Mouse (Mus musculus) midbrain, embryonic 15.5 days (tissue): ENCODE data around the gene Acot8. TPM values are rescaled to one million over a fixed set of nuclear protein-coding genes. Genes with fewer than 3 reads are reported as not detected.
A peak's percentile ranks its signal among the peaks of the same experiment; 100 is the strongest.

ENCODE experiments used
- ATAC-seq: fragments of 200-750 bp; cut with Nextera tagmentation; replicated peaks from 2 replicates; pipeline ENCODE4 v1.8.0; 2017; ENCODE audit warnings: moderate TSS enrichment
- H3K27ac ChIP-seq: fragments of 300-500 bp; sonication (generic); 2 replicates; pipeline ENCODE4 v1.5.1; 2015; ENCODE audit warnings: mild to moderate bottlenecking, inconsistent platforms
- H3K27me3 ChIP-seq: fragments of 300-500 bp; sonication (generic); replicated peaks from 2 replicates; pipeline ENCODE4 v1.6.1; 2015; ENCODE audit warnings: inconsistent platforms
- H3K36me3 ChIP-seq: fragments of 300-500 bp; sonication (generic); replicated peaks from 2 replicates; pipeline ENCODE4 v1.6.1; 2015; ENCODE audit warnings: inconsistent platforms
- H3K4me1 ChIP-seq: fragments of 300-500 bp; sonication (generic); 2 replicates; pipeline ENCODE4 v1.6.1; 2015; ENCODE audit warnings: inconsistent platforms
- H3K4me2 ChIP-seq: fragments of 300-500 bp; sonication (generic); 2 replicates; pipeline ENCODE4 v1.6.1; 2015; ENCODE audit warnings: inconsistent platforms, mild to moderate bottlenecking, moderate library complexity
- H3K4me3 ChIP-seq: fragments of 300-500 bp; sonication (generic); 2 replicates; pipeline ENCODE4 v1.5.1; 2015; ENCODE audit warnings: mild to moderate bottlenecking, inconsistent platforms
- H3K9ac ChIP-seq: fragments of 300-500 bp; sonication (generic); 2 replicates; pipeline ENCODE4 v1.6.1; 2015; ENCODE audit warnings: mild to moderate bottlenecking, inconsistent platforms
- H3K9me3 ChIP-seq: fragments of 300-500 bp; sonication (generic); 2 replicates; pipeline ENCODE4 v1.6.1; 2016; ENCODE audit warnings: inconsistent platforms
- WGBS: fragments of 180-500 bp; shearing (Covaris S2); methylation state at CpG from one replicate; pipeline ENCODE4 v1.1.7; 2015; ENCODE audit warnings: mixed read lengths; 5-methylcytosine and 5-hydroxymethylcytosine counted together
- polyA plus RNA-seq: library from polyadenylated mRNA; unstranded; fragments of >200 nt; fragmentation: Nextera tagmentation; extraction: Ambion mirVana; gene quantifications from 2 replicates; pipeline ENCODE4 v1.2.1, GENCODE M21; 2015

The Acot8 gene
- 20.0 and 20.2 TPM in 2 replicates for polyA plus RNA-seq

DNA sequence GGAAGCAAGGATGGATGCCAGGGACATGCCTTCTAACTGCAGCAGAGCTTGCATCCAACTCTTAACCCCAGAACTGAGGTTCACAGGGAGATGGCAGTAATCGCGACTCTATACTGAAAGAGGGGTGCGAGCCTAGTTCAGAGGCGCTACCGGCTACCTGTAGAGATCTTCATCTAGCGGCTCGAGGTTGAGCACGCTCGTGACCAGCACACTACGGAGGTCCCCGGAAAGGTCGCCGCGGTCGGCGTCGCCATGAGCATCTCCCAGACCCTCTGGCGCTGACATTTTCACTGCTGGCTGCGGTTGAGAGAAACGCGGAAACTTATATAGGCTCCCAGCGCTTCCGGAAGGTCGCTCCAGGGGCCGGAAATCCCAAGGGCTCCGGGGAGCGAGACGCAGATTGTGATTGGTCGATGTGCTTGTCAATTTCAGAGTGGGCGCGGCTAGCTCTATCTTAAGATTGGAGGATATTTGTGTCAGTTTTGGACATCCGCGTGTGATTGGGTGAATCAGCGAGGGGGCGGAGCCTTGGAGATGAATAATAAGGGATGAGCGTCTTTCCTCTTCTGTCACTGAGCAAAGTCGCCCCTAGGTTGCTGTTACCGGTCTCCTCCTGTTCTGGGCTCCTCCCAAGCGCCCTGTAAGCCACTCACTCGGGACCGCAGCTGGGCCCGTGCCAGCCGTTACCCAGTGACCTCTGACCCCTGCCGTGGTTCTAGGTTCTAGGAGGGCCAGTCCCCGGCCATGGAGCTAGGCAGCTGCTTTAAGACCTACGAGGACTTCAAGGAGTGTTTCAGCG is at the start of gene Acot8, which contains the start of gene Zswim3:
Acot8 (minus strand) TSS at position 350 of the 799 bp plus-strand sequence.
Zswim3 (plus strand) TSS at position 566 of the 799 bp plus-strand sequence.
- under 1% methylated on average over 47 of the region's 47 CpGs for WGBS
- ATAC-seq = peak; percentile 96
- no peaks in the 10 kb centered on the region; the same call in 1 of the 2 replicates for H3K36me3 ChIP-seq

DNA sequence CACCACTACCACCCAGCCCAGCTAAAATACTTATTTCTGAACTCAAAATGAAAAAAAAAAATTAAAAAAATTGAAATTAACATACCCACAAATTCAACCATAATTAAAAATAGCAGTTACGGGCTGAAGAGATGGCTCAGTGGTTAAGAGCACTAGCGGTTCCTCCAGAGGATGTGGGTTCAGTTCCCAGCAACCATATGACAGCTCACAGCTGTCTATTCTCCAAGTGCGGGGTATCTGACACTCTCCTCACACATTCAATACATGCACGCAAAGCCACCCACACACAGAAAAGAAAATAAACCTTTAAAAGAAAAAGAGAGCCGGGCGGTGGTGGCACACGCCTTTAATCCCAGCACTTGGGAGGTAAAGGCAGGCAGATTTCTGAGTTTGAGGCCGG is 45.4 kb upstream of the Acot8 start:
- Histone ChIP-seq H3K9me3 (no peaks in the 10 kb centered on the region), H3K27ac (no peak overlapping the region), H3K4me2 (no peak overlapping the region), H3K36me3 (no peaks in the 10 kb centered on the region), H3K4me3 (no peak overlapping the region), H3K27me3 (no peaks in the 10 kb centered on the region), H3K9ac (no peak overlapping the region), H3K4me1 (no peaks in the 10 kb centered on the region)
- 87% methylated on average over 8 of the region's 8 CpGs for WGBS
- no peak for ATAC-seq

More for the DNA sequence above, at the start of gene Acot8, which contains the start of gene Zswim3:
- Histone ChIP-seq H3K4me2 (peak within 1 kb of the TSS; percentile 73), H3K9me3 (no peaks in the 10 kb centered on the region), H3K4me3 (peak within 1 kb of the TSS; percentile 73), H3K27me3 (no peaks in the 10 kb centered on the region), H3K27ac (peak within 1 kb of the TSS; percentile 85), H3K9ac (peak within 1 kb of the TSS; percentile 79), H3K4me1 (peaks cover 33% of the 10 kb centered on the region)

DNA sequence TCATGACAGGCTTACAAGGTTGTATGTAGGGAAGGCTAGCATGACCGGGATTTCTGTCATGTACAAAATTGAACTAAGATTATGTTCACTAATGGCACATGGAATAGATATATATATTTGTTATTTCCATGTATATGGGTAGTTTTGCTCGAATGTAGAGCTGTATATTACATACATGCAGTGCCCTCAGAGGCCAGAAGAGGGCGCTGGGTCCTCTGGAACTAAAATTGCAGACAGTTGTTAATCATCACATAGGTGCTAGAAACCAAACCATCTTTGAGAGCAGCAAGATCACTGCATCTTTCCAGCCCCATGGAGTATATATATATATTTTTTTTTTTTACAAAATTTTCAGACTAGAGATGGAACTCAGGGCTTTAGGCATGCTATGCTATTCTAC is 41.1 kb upstream of the Acot8 start:
- Histone ChIP-seq H3K27me3 (no peaks in the 10 kb centered on the region), H3K4me1 (no peaks in the 10 kb centered on the region), H3K9me3 (no peaks in the 10 kb centered on the region), H3K9ac (no peak overlapping the region), H3K36me3 (no peaks in the 10 kb centered on the region), H3K4me3 (no peak overlapping the region), H3K27ac (no peak overlapping the region), H3K4me2 (no peak overlapping the region)
- WGBS = 57% methylated on average over 3 of the region's 3 CpGs
- no peak for ATAC-seq

DNA sequence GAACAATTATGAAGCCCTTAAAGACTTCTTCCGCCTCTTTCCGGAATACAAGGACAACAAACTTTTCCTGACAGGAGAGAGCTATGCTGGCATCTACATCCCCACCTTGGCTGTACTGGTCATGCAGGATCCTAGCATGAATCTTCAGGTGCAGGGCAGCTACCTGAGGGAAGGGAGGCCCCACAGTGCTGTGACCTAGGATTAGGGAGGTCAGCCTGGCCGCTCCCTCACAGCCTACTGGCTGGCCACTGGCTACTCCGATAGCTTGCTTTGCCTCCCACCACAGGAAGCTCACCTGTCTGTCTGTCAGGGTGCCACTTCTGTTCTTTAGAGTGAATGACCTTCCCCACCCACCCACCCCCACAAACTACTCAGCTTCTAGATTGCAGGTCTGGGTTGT is 30.5 kb upstream of the Acot8 start:
- Histone ChIP-seq H3K4me2 (peak overlapping the region; percentile 100), H3K27me3 (no peaks in the 10 kb centered on the region)

DNA sequence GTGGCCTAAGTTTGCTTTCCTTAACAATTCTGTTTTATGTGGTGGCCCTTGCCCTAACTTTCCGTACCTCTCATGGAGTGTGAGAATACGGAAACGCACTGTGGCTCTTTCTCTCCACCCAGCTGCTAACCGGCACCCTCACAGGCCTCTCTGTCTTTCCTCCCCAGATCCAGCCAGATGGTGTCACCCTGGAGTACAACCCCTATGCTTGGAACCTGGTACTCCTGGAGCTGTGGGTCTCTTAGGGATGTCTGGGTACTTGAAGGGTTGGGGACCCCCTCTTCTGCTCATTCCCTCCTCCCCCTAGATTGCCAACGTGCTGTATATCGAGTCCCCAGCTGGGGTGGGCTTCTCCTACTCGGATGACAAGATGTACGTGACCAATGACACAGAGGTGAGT is 29.8 kb upstream of the Acot8 start:
- no peak for ATAC-seq
- H3K36me3 ChIP-seq = 0 out of 2 replicates have a peak, but pooled peaks cover 10% of the 10 kb centered on the region
- peak overlapping the region; percentile 100 for H3K4me2 ChIP-seq
- 42% methylated on average over 8 of the region's 8 CpGs for WGBS
- peak overlapping the region; percentile 64 for H3K4me3 ChIP-seq
- peak overlapping the region; percentile 75 for H3K9ac ChIP-seq
- no peak overlapping the region for H3K27ac ChIP-seq
- no peaks in the 10 kb centered on the region for H3K9me3 ChIP-seq
- no peaks in the 10 kb centered on the region for H3K27me3 ChIP-seq
- peaks cover 26% of the 10 kb centered on the region for H3K4me1 ChIP-seq

More for the DNA sequence above, 30.5 kb upstream of the Acot8 start:
- Histone ChIP-seq H3K4me3 (peak overlapping the region; percentile 64; the same call in 1 of the 2 replicates), H3K9me3 (no peaks in the 10 kb centered on the region), H3K36me3 (0 out of 2 replicates have a peak, but pooled peaks cover 10% of the 10 kb centered on the region), H3K9ac (no peak overlapping the region), H3K4me1 (peaks cover 26% of the 10 kb centered on the region), H3K27ac (no peak overlapping the region)
- WGBS = 90% methylated on average over 4 of the region's 4 CpGs
- no peak for ATAC-seq

DNA sequence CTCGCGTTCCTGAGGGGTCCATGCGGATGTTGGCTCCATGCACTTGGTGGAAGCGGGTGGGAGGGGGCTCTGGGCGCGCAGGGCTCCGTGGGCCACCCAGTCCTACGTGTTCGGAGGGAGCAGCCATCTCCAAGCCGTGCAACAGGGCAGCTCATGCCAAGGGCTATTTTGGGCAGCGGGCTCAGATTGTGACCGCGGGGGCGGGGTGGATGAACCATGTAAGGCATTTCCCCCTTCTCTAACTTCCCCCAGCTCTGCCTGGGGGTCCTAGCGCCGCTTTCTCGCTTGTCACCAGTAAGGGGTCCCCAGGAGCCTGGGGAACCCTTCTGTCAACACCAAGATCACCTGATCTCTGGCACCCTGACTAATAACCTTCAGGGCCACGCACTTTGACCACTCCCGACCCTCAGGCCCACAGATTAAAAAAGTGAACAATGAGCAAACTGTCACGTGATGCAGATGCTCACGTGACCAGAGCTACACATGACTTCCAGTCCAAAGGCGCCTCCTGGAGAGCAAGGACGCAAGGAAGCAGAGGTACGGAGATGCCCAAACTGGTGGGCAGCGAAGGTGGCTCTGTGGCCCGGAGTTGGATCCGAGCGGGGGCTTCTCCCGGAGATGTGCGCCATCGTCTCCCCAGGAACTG is 28.8 kb upstream of the Acot8 start, which contains the start of gene Neurl2:
Neurl2 (minus strand) TSS at position 143 of the 646 bp plus-strand sequence.
- Histone ChIP-seq H3K27ac (peak within 1 kb of the TSS; percentile 82), H3K9me3 (no peaks in the 10 kb centered on the region)
- under 1% methylated on average over 31 of the region's 31 CpGs for WGBS

DNA sequence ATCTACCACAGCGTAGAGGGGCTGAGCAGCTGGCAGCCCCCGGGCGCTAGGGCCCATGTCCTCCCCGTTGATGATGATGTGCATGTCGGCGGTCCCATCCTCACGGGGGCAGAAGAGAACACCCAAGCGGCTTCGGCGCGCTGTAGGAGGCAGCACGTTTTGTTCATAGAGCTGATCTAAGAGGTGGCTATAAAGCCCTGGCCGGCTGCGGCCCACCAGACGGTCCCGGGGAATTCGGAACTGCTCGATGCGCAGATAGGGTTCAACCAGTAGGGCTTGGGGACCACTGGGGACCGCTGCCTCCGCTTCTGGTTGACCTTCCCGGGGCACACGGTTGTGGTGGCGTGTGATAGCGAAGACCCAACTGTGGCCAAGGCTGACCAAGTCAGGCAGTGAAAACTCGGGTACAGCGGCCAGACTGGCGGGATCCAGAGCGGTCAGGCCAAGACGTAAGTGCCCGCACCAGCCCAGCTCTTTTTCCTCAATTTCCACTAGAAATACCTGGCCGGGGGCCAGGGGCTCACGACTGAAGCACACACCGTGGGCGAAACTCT is 28.1 kb upstream of the Acot8 start, which contains the start of gene Ctsa:
Ctsa (plus strand) TSS at position 126 of the 554 bp plus-strand sequence.
- peak within 1 kb of the TSS; percentile 100 for H3K4me2 ChIP-seq
- no peaks in the 10 kb centered on the region for H3K9me3 ChIP-seq
- H3K27me3 ChIP-seq = no peaks in the 10 kb centered on the region
- peaks cover 26% of the 10 kb centered on the region for H3K4me1 ChIP-seq
- peak within 1 kb of the TSS; percentile 82 for H3K27ac ChIP-seq
- peak within 1 kb of the TSS; percentile 64 for H3K4me3 ChIP-seq
- H3K36me3 ChIP-seq = no peaks in the 10 kb centered on the region
- H3K9ac ChIP-seq = peak within 1 kb of the TSS; percentile 75
- WGBS = 1% methylated on average over 35 of the region's 35 CpGs
- ATAC-seq = peak; percentile 76

More for the DNA sequence above, 28.8 kb upstream of the Acot8 start, which contains the start of gene Neurl2:
- H3K4me2 ChIP-seq = peak within 1 kb of the TSS; percentile 100
- peak within 1 kb of the TSS; percentile 64 for H3K4me3 ChIP-seq
- H3K9ac ChIP-seq = peak within 1 kb of the TSS; percentile 75
- no peaks in the 10 kb centered on the region for H3K27me3 ChIP-seq
- peak; percentile 87 for ATAC-seq
- H3K36me3 ChIP-seq = 0 out of 2 replicates have a peak, but pooled peaks cover 4% of the 10 kb centered on the region
- H3K4me1 ChIP-seq = peaks cover 26% of the 10 kb centered on the region

DNA sequence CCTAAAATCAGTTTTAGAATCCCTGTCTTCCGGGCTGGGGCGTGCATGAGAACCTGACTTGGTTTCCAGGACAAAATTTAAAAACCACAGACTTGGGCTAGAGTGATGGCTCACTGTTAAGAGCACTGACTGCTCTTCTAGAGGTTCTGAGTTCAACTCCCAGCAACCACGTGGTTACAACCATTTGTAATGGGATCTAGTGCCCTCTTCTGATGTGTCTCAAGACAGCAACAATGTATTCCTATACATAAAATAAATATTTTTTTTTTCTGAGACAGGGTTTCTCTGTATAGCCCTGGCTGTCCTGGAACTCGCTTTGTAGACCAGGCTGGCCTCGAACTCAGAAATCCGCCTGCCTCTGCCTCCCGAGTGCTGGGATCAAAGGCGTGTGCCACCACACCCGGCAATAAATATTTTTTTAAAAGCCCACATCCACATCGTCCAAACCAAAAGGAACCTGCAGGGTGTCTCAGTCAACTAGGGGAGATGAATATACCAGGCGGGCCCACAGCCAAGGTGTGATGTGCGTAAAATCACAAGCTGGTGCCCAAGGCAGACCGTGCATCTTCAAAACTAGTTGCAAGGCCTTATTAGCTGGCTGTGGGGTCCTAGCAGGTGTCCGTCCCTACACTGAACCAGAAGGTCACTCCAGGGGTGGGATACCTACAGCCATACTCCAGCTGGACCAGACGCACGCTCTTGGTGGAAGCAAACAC is 27.5 kb upstream of the Acot8 start:
- 0 out of 2 replicates have a peak, but pooled peaks cover 4% of the 10 kb centered on the region for H3K36me3 ChIP-seq
- peak overlapping the region; percentile 100 for H3K4me2 ChIP-seq
- no peaks in the 10 kb centered on the region for H3K9me3 ChIP-seq
- peak overlapping the region; percentile 64 for H3K4me3 ChIP-seq
- WGBS = 63% methylated on average over 16 of the region's 16 CpGs
- peak overlapping the region; percentile 75 for H3K9ac ChIP-seq
- H3K27ac ChIP-seq = peak overlapping the region; percentile 82
- peaks cover 26% of the 10 kb centered on the region for H3K4me1 ChIP-seq
- no peak for ATAC-seq
- H3K27me3 ChIP-seq = no peaks in the 10 kb centered on the region

DNA sequence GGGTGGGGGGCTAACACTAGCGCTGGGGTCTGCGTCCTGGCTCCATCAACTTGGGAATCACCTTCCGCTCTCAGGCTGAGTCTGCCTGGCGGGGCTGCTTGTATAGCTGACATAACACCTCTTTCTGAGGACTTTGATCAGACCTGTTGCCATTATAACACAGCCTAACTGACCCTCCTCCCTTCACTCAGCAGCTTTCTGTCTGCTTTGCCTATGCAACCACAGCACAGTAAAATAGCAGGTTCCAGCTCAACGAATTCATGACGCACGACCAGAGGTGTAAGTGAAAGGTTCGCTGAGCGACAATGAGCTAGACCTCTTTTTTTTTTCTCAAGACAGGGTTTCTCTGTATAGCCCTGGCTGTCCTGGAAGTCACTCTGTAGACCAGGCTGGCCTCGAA is 26.3 kb upstream of the Acot8 start:
- WGBS = 89% methylated on average over 10 of the region's 10 CpGs
- peaks cover 13% of the 10 kb centered on the region for H3K36me3 ChIP-seq
- no peak overlapping the region for H3K9ac ChIP-seq
- H3K27me3 ChIP-seq = no peaks in the 10 kb centered on the region
- no peaks in the 10 kb centered on the region for H3K9me3 ChIP-seq
- peaks cover 33% of the 10 kb centered on the region for H3K4me1 ChIP-seq
- no peak for ATAC-seq
- H3K4me3 ChIP-seq = no peak overlapping the region
- no peak overlapping the region for H3K27ac ChIP-seq
- H3K4me2 ChIP-seq = no peak overlapping the region

DNA sequence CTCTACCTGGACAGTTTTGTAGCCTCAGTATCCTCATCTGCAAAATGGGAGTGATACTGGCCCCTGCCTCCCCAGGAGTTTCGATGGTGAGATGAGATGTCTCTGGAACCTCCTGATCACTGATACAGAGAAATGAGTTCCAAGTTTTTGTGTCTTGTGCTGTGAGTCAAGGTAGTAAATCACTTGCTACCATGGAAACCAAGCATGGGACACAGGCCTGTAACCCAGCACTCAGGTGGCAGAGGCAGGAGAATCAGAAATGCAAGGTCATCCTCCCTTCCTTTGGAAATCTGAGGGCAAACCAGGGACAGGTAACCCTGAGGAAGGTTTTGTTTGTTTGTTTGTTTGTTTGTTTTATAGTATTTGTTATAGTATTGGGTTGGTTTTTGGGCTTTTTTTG is 24.4 kb upstream of the Acot8 start:
- H3K27me3 ChIP-seq = no peaks in the 10 kb centered on the region
- no peak overlapping the region for H3K4me2 ChIP-seq
- H3K9ac ChIP-seq = no peak overlapping the region
- H3K4me3 ChIP-seq = no peak overlapping the region
- no peak overlapping the region for H3K27ac ChIP-seq
- H3K36me3 ChIP-seq = peaks cover 27% of the 10 kb centered on the region
- 92% methylated on average over 1 of the region's 1 CpGs for WGBS
- no peak for ATAC-seq
- peaks cover 25% of the 10 kb centered on the region for H3K4me1 ChIP-seq
- H3K9me3 ChIP-seq = no peaks in the 10 kb centered on the region

DNA sequence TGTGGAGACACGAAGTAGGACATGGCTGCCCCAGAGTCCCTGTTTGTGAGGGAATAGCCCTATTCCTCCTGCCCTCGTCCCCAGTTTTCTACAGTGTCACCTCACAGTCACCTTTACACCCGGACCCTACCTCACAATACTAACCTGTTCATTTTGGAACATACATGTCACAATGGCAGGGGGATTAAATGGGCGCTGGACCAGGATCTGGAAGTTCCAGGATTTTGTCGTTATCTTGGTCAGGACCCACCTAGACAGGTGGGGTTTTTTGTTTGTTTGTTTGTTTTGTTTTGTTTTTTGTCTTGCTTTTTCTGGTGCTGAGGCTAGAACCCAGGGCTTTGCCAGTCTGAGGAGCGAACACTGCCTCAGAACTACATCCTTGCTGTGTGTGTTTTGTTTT is 23.8 kb upstream of the Acot8 start, which contains the start of gene Spata25:
Spata25 (minus strand) TSS at position 101 of the 400 bp plus-strand sequence.
- H3K4me1 ChIP-seq = peaks cover 28% of the 10 kb centered on the region
- no peaks in the 10 kb centered on the region for H3K27me3 ChIP-seq
- H3K4me2 ChIP-seq = no peak within 1 kb of the TSS
- H3K9ac ChIP-seq = no peak within 1 kb of the TSS
- WGBS = 90% methylated on average over 6 of the region's 6 CpGs
- peaks cover 27% of the 10 kb centered on the region for H3K36me3 ChIP-seq
- no peak within 1 kb of the TSS for H3K4me3 ChIP-seq
- H3K9me3 ChIP-seq = no peaks in the 10 kb centered on the region
- H3K27ac ChIP-seq = no peak within 1 kb of the TSS
- no peak for ATAC-seq
